Mouse (Mus musculus) stomach, postnatal 0 days (tissue): Measurements from ENCODE around the gene Creb3l1.

Experiments used
- CTCF ChIP-seq: IDR thresholded peaks from 2 replicates; pipeline ENCODE4 v1.5.1; 2016; ENCODE audit warnings: antibody characterized with exemption, low read depth, mild to moderate bottlenecking, moderate library complexity
- EP300 ChIP-seq: optimal IDR thresholded peaks from 2 replicates; pipeline ENCODE3; 2016; ENCODE audit warnings: antibody characterized with exemption

GRCm38 (mm10) chr2:91947397-91948150, 76.7 kb downstream of the Creb3l1 start:
- TF ChIP-seq CTCF, result no peak
- TF ChIP-seq EP300, result no peak
